Mouse (Mus musculus) small intestine, adult 2 months (tissue): ENCODE data around the gene Cfap298. TPM values are rescaled to one million over a fixed set of nuclear protein-coding genes. Genes with fewer than 3 reads are reported as not detected.
A peak's percentile ranks its signal among the peaks of the same experiment; 100 is the strongest.

Experiments
- H3K27ac ChIP-seq: fragments of 200-500 bp; 2 replicates; pipeline ENCODE4 v1.5.1; 2012; ENCODE audit warnings: low read depth, low read length, control low read depth, inconsistent platforms; ENCODE audit not compliant: insufficient read depth
- H3K27me3 ChIP-seq: fragments of 200-500 bp; 2 replicates; pipeline ENCODE4 v1.6.1; 2012; ENCODE audit warnings: mild to moderate bottlenecking, moderate library complexity, low read length, inconsistent platforms; ENCODE audit not compliant: control insufficient read depth, insufficient read depth
- H3K36me3 ChIP-seq: fragments of 200-500 bp; 2 replicates; pipeline ENCODE4 v1.6.1; 2012; ENCODE audit warnings: mild to moderate bottlenecking, low read length, control low read depth, inconsistent platforms; ENCODE audit not compliant: control insufficient read depth, insufficient read depth
- H3K4me1 ChIP-seq: fragments of 200-500 bp; 2 replicates; pipeline ENCODE4 v1.6.1; 2012; ENCODE audit warnings: low read length, inconsistent platforms, mixed read lengths; ENCODE audit not compliant: control insufficient read depth, insufficient read depth, insufficient read length
- H3K4me3 ChIP-seq: fragments of 200-500 bp; 2 replicates; pipeline ENCODE4 v1.5.1; 2012; ENCODE audit warnings: low read depth, mild to moderate bottlenecking, control low read depth, inconsistent platforms, low read length, moderate library complexity
- CTCF ChIP-seq: fragments of 200-500 bp; IDR thresholded peaks from 2 replicates; pipeline ENCODE4 v1.5.1; 2012; ENCODE audit warnings: low read depth, mild to moderate bottlenecking, control low read depth, inconsistent platforms, low read length, moderate library complexity, mixed read lengths; ENCODE audit not compliant: insufficient replicate concordance, insufficient read length; ENCODE audit errors: extremely low read depth
- POLR2A ChIP-seq: fragments of 200-500 bp; IDR thresholded peaks from 2 replicates; pipeline ENCODE4 v1.6.1; 2012; ENCODE audit warnings: low read depth, mild to moderate bottlenecking, control low read depth, inconsistent platforms, low read length, moderate library complexity
- WGBS: fragments of 180-500 bp; shearing (Covaris S2); methylation state at CpG from one replicate; pipeline ENCODE4 v1.1.7; 2018; 5-methylcytosine and 5-hydroxymethylcytosine counted together
- polyA plus RNA-seq: library from polyadenylated mRNA; depleted of rRNA; stranded (reverse); fragments of >200 nt; gene quantifications from 2 replicates; pipeline ENCODE4 v1.2.3, GENCODE M21; 2012

The Cfap298 gene
- polyA plus RNA-seq, 1 experiment, result 19.2 TPM

- 79% methylated on average over 6 of the region's 6 CpGs for WGBS
- no peak overlapping the region for H3K27ac ChIP-seq
- H3K27me3 ChIP-seq, result no peaks in the 10 kb centered on the region
- H3K4me1 ChIP-seq, result no peaks in the 10 kb centered on the region
- no peak for TF ChIP-seq POLR2A
- TF ChIP-seq CTCF, result no peak
- H3K4me3 ChIP-seq, result no peak overlapping the region
- peaks cover 43% of the 10 kb centered on the region for H3K36me3 ChIP-seq
Observed at GRCm38 (mm10) chr16:90955494-90955893, 20.6 kb upstream of the Cfap298 start.

- WGBS, result 94% methylated on average over 6 of the region's 6 CpGs
- Histone ChIP-seq H3K27me3 (no peaks in the 10 kb centered on the region), H3K4me1 (no peaks in the 10 kb centered on the region), H3K4me3 (no peak overlapping the region), H3K36me3 (peaks cover 45% of the 10 kb centered on the region), H3K27ac (no peak overlapping the region)
- TF ChIP-seq POLR2A, result no peak
- TF ChIP-seq CTCF, result no peak
Observed at GRCm38 (mm10) chr16:90953770-90954169, 18.9 kb upstream of the Cfap298 start.

- H3K4me1 ChIP-seq, result no peaks in the 10 kb centered on the region
- TF ChIP-seq CTCF, result no peak
- TF ChIP-seq POLR2A, result no peak
- peaks cover 44% of the 10 kb centered on the region for H3K36me3 ChIP-seq
- H3K27ac ChIP-seq, result no peak overlapping the region
- 91% methylated on average over 9 of the region's 9 CpGs for WGBS
- H3K4me3 ChIP-seq, result no peak overlapping the region
- H3K27me3 ChIP-seq, result no peaks in the 10 kb centered on the region
Observed at GRCm38 (mm10) chr16:90953147-90953546, 18.2 kb upstream of the Cfap298 start.

- H3K4me1 ChIP-seq, result no peaks in the 10 kb centered on the region
- H3K27me3 ChIP-seq, result no peaks in the 10 kb centered on the region
- H3K36me3 ChIP-seq, result peaks cover 48% of the 10 kb centered on the region
- H3K4me3 ChIP-seq, result no peak overlapping the region
- no peak overlapping the region for H3K27ac ChIP-seq
- WGBS, result 72% methylated on average over 17 of the region's 17 CpGs
- TF ChIP-seq POLR2A (no peak), CTCF (no peak)
Observed at GRCm38 (mm10) chr16:90950354-90950963, 15.5 kb upstream of the Cfap298 start.

GRCm38 (mm10) chr16:90946977-90947376 lies 12.1 kb upstream of the Cfap298 start:
- Histone ChIP-seq H3K4me3 (no peak overlapping the region), H3K27ac (no peak overlapping the region), H3K4me1 (no peaks in the 10 kb centered on the region), H3K36me3 (peaks cover 64% of the 10 kb centered on the region), H3K27me3 (no peaks in the 10 kb centered on the region)
- TF ChIP-seq CTCF (no peak), POLR2A (no peak)
- 87% methylated on average over 8 of the region's 8 CpGs for WGBS

GRCm38 (mm10) chr16:90941246-90941645 lies 6.3 kb upstream of the Cfap298 start:
- Histone ChIP-seq H3K36me3 (peaks cover 46% of the 10 kb centered on the region), H3K27ac (no peak overlapping the region), H3K27me3 (no peaks in the 10 kb centered on the region), H3K4me3 (no peak overlapping the region), H3K4me1 (no peaks in the 10 kb centered on the region)
- TF ChIP-seq CTCF (no peak), POLR2A (no peak)
- WGBS, result 89% methylated on average over 7 of the region's 7 CpGs

GRCm38 (mm10) chr16:90934193-90934686 lies 674 bp downstream of the Cfap298 start:
- Histone ChIP-seq H3K27me3 (no peaks in the 10 kb centered on the region), H3K4me1 (peaks cover 2% of the 10 kb centered on the region), H3K4me3 (peak overlapping the region; percentile 77), H3K36me3 (peaks cover 8% of the 10 kb centered on the region), H3K27ac (peak overlapping the region; percentile 30)
- TF ChIP-seq POLR2A (no peak), CTCF (no peak)
- WGBS, result under 1% methylated on average over 38 of the region's 38 CpGs

GRCm38 (mm10) chr16:90933534-90934176 lies 1.3 kb downstream of the Cfap298 start:
- WGBS, result 21% methylated on average over 13 of the region's 13 CpGs
- H3K27ac ChIP-seq, result peak overlapping the region; percentile 30
- H3K27me3 ChIP-seq, result no peaks in the 10 kb centered on the region
- H3K4me3 ChIP-seq, result peak overlapping the region; percentile 77
- H3K36me3 ChIP-seq, result peaks cover 7% of the 10 kb centered on the region
- TF ChIP-seq CTCF, result no peak
- TF ChIP-seq POLR2A, result no peak
- H3K4me1 ChIP-seq, result peaks cover 2% of the 10 kb centered on the region
